Mouse (Mus musculus): Measurements from ENCODE around the gene Hyal3. TPM values are rescaled to one million over a fixed set of nuclear protein-coding genes. Genes with fewer than 3 reads are reported as not detected.

The Hyal3 gene
- polyA plus RNA-seq, 1 experiment from 2014 or later, result 0.96 TPM

- peaks cover 97% of the 10 kb centered on the region for H3K4me1 ChIP-seq
- peak overlapping the region; percentile 95 for H3K4me3 ChIP-seq
- H3K9me3 ChIP-seq, result no peaks in the 10 kb centered on the region
- DNase-seq (ENCODE audit: low spot score), result no peak
- 54% methylated on average over 9 of the region's 9 CpGs for WGBS
- no peaks in the 10 kb centered on the region for H3K27me3 ChIP-seq (replicated peaks; ENCODE audit: low read depth, poor library complexity, severe bottlenecking)
- peak overlapping the region; percentile 96 for H3K27ac ChIP-seq (replicated peaks)
- peaks cover 44% of the 10 kb centered on the region for H3K36me3 ChIP-seq (replicated peaks)
These were observed 50.8 kb downstream of the Hyal3 start for GRCm38 (mm10) chr9:107631311-107631826.

GRCm38 (mm10) chr9:107631861-107632260 lies 51.2 kb downstream of the Hyal3 start:
- no peaks in the 10 kb centered on the region for H3K9me3 ChIP-seq
- H3K27me3 ChIP-seq (replicated peaks; ENCODE audit: low read depth, poor library complexity, severe bottlenecking), result no peaks in the 10 kb centered on the region
- H3K4me3 ChIP-seq, result peak overlapping the region; percentile 95
- 77% methylated on average over 8 of the region's 8 CpGs for whole genome bisulfite sequencing
- H3K36me3 ChIP-seq (replicated peaks), result peaks cover 40% of the 10 kb centered on the region
- H3K4me1 ChIP-seq, result peaks cover 96% of the 10 kb centered on the region
- no peak for DNase-seq (ENCODE audit: low spot score)
- peak overlapping the region; percentile 96 for H3K27ac ChIP-seq (replicated peaks)

GRCm38 (mm10) chr9:107632478-107632877 lies 51.9 kb downstream of the Hyal3 start:
- Histone ChIP-seq H3K4me1 (peaks cover 96% of the 10 kb centered on the region), H3K4me3 (peak overlapping the region; percentile 95), H3K27me3 (replicated peaks; ENCODE audit: low read depth, poor library complexity, severe bottlenecking) (no peaks in the 10 kb centered on the region), H3K36me3 (replicated peaks) (peaks cover 39% of the 10 kb centered on the region), H3K9me3 (no peaks in the 10 kb centered on the region), H3K27ac (replicated peaks) (peak overlapping the region; percentile 96)
- WGBS, result 76% methylated on average over 6 of the region's 6 CpGs
- no peak for DNase-seq (ENCODE audit: low spot score)

- Histone ChIP-seq H3K27me3 (replicated peaks; ENCODE audit: low read depth, poor library complexity, severe bottlenecking) (no peaks in the 10 kb centered on the region), H3K4me3 (peak overlapping the region; percentile 95), H3K27ac (replicated peaks) (peak overlapping the region; percentile 96), H3K4me1 (peaks cover 94% of the 10 kb centered on the region), H3K9me3 (no peaks in the 10 kb centered on the region), H3K36me3 (replicated peaks) (peaks cover 33% of the 10 kb centered on the region)
- peak; percentile 85 for DNase-seq (ENCODE audit: low spot score)
- WGBS, result 2% methylated on average over 33 of the region's 33 CpGs
These were observed 52.6 kb downstream of the Hyal3 start for GRCm38 (mm10) chr9:107633091-107633660.

GRCm38 (mm10) chr9:107633661-107634405 lies 53.2 kb downstream of the Hyal3 start:
- Histone ChIP-seq H3K4me3 (peak overlapping the region; percentile 95), H3K4me1 (peaks cover 88% of the 10 kb centered on the region), H3K36me3 (replicated peaks) (peaks cover 27% of the 10 kb centered on the region), H3K27me3 (replicated peaks; ENCODE audit: low read depth, poor library complexity, severe bottlenecking) (no peaks in the 10 kb centered on the region), H3K27ac (replicated peaks) (peak overlapping the region; percentile 96), H3K9me3 (no peaks in the 10 kb centered on the region)
- DNase-seq (ENCODE audit: low spot score), result peak; percentile 49
- 3% methylated on average over 15 of the region's 15 CpGs for WGBS

GRCm38 (mm10) chr9:107634406-107635278 lies 54.0 kb downstream of the Hyal3 start:
- DNase-seq (ENCODE audit: low spot score), result no peak
- Histone ChIP-seq H3K4me1 (peaks cover 82% of the 10 kb centered on the region), H3K27me3 (replicated peaks; ENCODE audit: low read depth, poor library complexity, severe bottlenecking) (no peaks in the 10 kb centered on the region), H3K36me3 (replicated peaks) (peaks cover 20% of the 10 kb centered on the region), H3K4me3 (peak overlapping the region; percentile 95), H3K9me3 (no peaks in the 10 kb centered on the region), H3K27ac (replicated peaks) (peak overlapping the region; percentile 96)
- WGBS, result 1% methylated on average over 35 of the region's 35 CpGs

- H3K27me3 ChIP-seq (replicated peaks; ENCODE audit: low read depth, poor library complexity, severe bottlenecking), result no peaks in the 10 kb centered on the region
- H3K4me1 ChIP-seq, result peaks cover 82% of the 10 kb centered on the region
- peak within 1 kb of the TSS; percentile 95 for H3K4me3 ChIP-seq
- H3K9me3 ChIP-seq, result no peaks in the 10 kb centered on the region
- 3% methylated on average over 38 of the region's 38 CpGs for WGBS
- DNase-seq (ENCODE audit: low spot score), result peak; percentile 97
- H3K36me3 ChIP-seq (replicated peaks), result peaks cover 17% of the 10 kb centered on the region
- H3K27ac ChIP-seq (replicated peaks), result peak within 1 kb of the TSS; percentile 96
These were observed 54.8 kb downstream of the Hyal3 start, which contains the start of gene Gnai2 for GRCm38 (mm10) chr9:107635279-107636028. Gene Gnai2, minus strand, starts transcription at chr9:107635367.

Other genes starting within 250 kb of the Hyal3 start
- gene Hemk1, start 242.5 kb upstream of the Hyal3 start, polyA plus RNA-seq (2016; fragmentation: Nextera tagmentation; extraction: Ambion mirVana), result 10.7 and 11.6 TPM in 2 replicates
- gene 6430571L13Rik, start 240.2 kb upstream of the Hyal3 start, polyA plus RNA-seq (2016; fragmentation: Nextera tagmentation; extraction: Ambion mirVana), result 0.83 and 0.95 TPM in 2 replicates
- 0.45 and 0.50 TPM in 2 replicates for gene Cacna2d2, start 181.2 kb upstream of the Hyal3 start, polyA plus RNA-seq (2016; fragmentation: Nextera tagmentation; extraction: Ambion mirVana)
- 37.9 and 39.3 TPM in 2 replicates for gene Tmem115, start 46.9 kb upstream of the Hyal3 start, polyA plus RNA-seq (2016; fragmentation: Nextera tagmentation; extraction: Ambion mirVana)
- gene Cyb561d2, start 38.6 kb upstream of the Hyal3 start, polyA plus RNA-seq (2016; fragmentation: Nextera tagmentation; extraction: Ambion mirVana), result 16.4 and 16.7 TPM in 2 replicates
- gene Nprl2, start 38.6 kb upstream of the Hyal3 start, polyA plus RNA-seq (2016; fragmentation: Nextera tagmentation; extraction: Ambion mirVana), result 35.2 and 39.4 TPM in 2 replicates
- gene Zmynd10, start 33.5 kb upstream of the Hyal3 start, polyA plus RNA-seq (2016; fragmentation: Nextera tagmentation; extraction: Ambion mirVana), result 0.97 and 1.2 TPM in 2 replicates
- gene Rassf1, start 29.3 kb upstream of the Hyal3 start, polyA plus RNA-seq (2016; fragmentation: Nextera tagmentation; extraction: Ambion mirVana), result 45.3 and 46.5 TPM in 2 replicates
- 63.4 and 67.3 TPM in 2 replicates for gene Tusc2, start 17.6 kb upstream of the Hyal3 start, polyA plus RNA-seq (2016; fragmentation: Nextera tagmentation; extraction: Ambion mirVana)
- gene Hyal2, start 12.9 kb upstream of the Hyal3 start, polyA plus RNA-seq (2016; fragmentation: Nextera tagmentation; extraction: Ambion mirVana), result 154 and 157 TPM in 2 replicates
- gene Hyal1, start 3.9 kb upstream of the Hyal3 start, polyA plus RNA-seq (2016; fragmentation: Nextera tagmentation; extraction: Ambion mirVana), result 8.4 and 9.1 TPM in 2 replicates
- 18.9 and 20.3 TPM in 2 replicates for gene Naa80, start 1.9 kb upstream of the Hyal3 start, polyA plus RNA-seq (2016; fragmentation: Nextera tagmentation; extraction: Ambion mirVana)
- 59.7 and 72.1 TPM in 2 replicates for gene Ifrd2, start 6.8 kb downstream of the Hyal3 start, polyA plus RNA-seq (2016; fragmentation: Nextera tagmentation; extraction: Ambion mirVana)
- 2.7 TPM in 2 replicates for gene Sema3b, start 28.4 kb downstream of the Hyal3 start, polyA plus RNA-seq (2016; fragmentation: Nextera tagmentation; extraction: Ambion mirVana)
- 334 and 363 TPM in 2 replicates for gene Gnai2, start 54.5 kb downstream of the Hyal3 start, polyA plus RNA-seq (2016; fragmentation: Nextera tagmentation; extraction: Ambion mirVana)
- 5.6 and 6.6 TPM in 2 replicates for gene Slc38a3, start 88.7 kb downstream of the Hyal3 start, polyA plus RNA-seq (2016; fragmentation: Nextera tagmentation; extraction: Ambion mirVana)
- 3.4 and 4.3 TPM in 2 replicates for gene Gnat1, start 98.9 kb downstream of the Hyal3 start, polyA plus RNA-seq (2016; fragmentation: Nextera tagmentation; extraction: Ambion mirVana)
- 13.2 and 21.4 TPM in 2 replicates for gene Sema3f, start 129.7 kb downstream of the Hyal3 start, polyA plus RNA-seq (2016; fragmentation: Nextera tagmentation; extraction: Ambion mirVana)
- 200 and 206 TPM in 2 replicates for gene Rbm5, start 190.2 kb downstream of the Hyal3 start, polyA plus RNA-seq (2016; fragmentation: Nextera tagmentation; extraction: Ambion mirVana)

Data from embryonic facial prominence, embryonic 10.5 days (tissue).